Mouse (Mus musculus) megakaryocyte-erythroid progenitor cell, adult 5-6 weeks (primary cell): ENCODE measurements around the gene Smad1. TPM values are rescaled to one million over a fixed set of nuclear protein-coding genes. Genes with fewer than 3 reads are reported as not detected.
"Not testable (repeated sequence)": the region's sequence is repeated elsewhere in the genome, so short reads cannot be mapped to it uniquely, and the experiment has no call there.

Experiments used
- ATAC-seq: replicated peaks from 2 replicates; pipeline ENCODE4 v1.8.0; 2016; ENCODE audit warnings: mild to moderate bottlenecking, inconsistent platforms; ENCODE audit not compliant: severe bottlenecking, poor library complexity, low FRiP score, low TSS enrichment
- total RNA-seq, 2 experiments: library from RNA; stranded (forward) in 1 of 2; stranded (reverse) in 1 of 2; fragments of 200-1000, 215-1000 nt in 1 of 2; fragments of >200 nt in 1 of 2; fragmentation: Nextera tagmentation in 1 of 2; gene quantifications; 2 replicates each; pipeline ENCODE4 v1.2.3; 2014 to 2017

Gene Smad1
- 4.2 and 5.1 TPM in 2 replicates for total RNA-seq (2014; fragmentation: Nextera tagmentation)
- total RNA-seq (2017), result 1.8 and 8.9 TPM in 2 replicates

- peak; percentile 84 for ATAC-seq
Observed at GRCm38 (mm10) chr8:79398994-79399650, at the start of gene Smad1. TSS of gene Smad1 (minus strand) at chr8:79399518.

GRCm38 (mm10) chr8:79447260-79447853 lies 48.0 kb upstream of the Smad1 start:
- ATAC-seq, result no peak

- 0 out of 2 replicates have a peak, but pooled peaks have one; percentile 10 for ATAC-seq
Observed at GRCm38 (mm10) chr8:79443460-79444098, 44.3 kb upstream of the Smad1 start.

GRCm38 (mm10) chr8:79433953-79434500 lies 34.7 kb upstream of the Smad1 start:
- no peak for ATAC-seq

- ATAC-seq, result no peak
Observed at GRCm38 (mm10) chr8:79414907-79415306, 15.6 kb upstream of the Smad1 start.

- ATAC-seq, result no peak
Observed at GRCm38 (mm10) chr8:79410501-79410900, 11.2 kb upstream of the Smad1 start.

- ATAC-seq, result not testable (repeated sequence)
Observed at GRCm38 (mm10) chr8:79407356-79407755, 8.0 kb upstream of the Smad1 start.

- ATAC-seq, result no peak
Observed at GRCm38 (mm10) chr8:79404895-79405557, 5.7 kb upstream of the Smad1 start.

- no peak for ATAC-seq
Observed at GRCm38 (mm10) chr8:79400671-79401070, 1.4 kb upstream of the Smad1 start.

- no peak for ATAC-seq
Observed at GRCm38 (mm10) chr8:79398251-79398981, 902 bp downstream of the Smad1 start.

GRCm38 (mm10) chr8:79397705-79398250 lies 1.5 kb downstream of the Smad1 start:
- ATAC-seq, result no peak

GRCm38 (mm10) chr8:79396911-79397310 lies 2.4 kb downstream of the Smad1 start:
- no peak for ATAC-seq

- ATAC-seq, result no peak
Observed at GRCm38 (mm10) chr8:79394009-79394408, 5.3 kb downstream of the Smad1 start.

- no peak for ATAC-seq
Observed at GRCm38 (mm10) chr8:79393215-79393614, 6.1 kb downstream of the Smad1 start.

GRCm38 (mm10) chr8:79392649-79393048 lies 6.7 kb downstream of the Smad1 start:
- ATAC-seq, result peak; percentile 65

- no peak for ATAC-seq
Observed at GRCm38 (mm10) chr8:79391454-79391853, 7.9 kb downstream of the Smad1 start.

- no peak for ATAC-seq
Observed at GRCm38 (mm10) chr8:79389074-79389786, 10.1 kb downstream of the Smad1 start.

- ATAC-seq, result no peak
Observed at GRCm38 (mm10) chr8:79386831-79387230, 12.5 kb downstream of the Smad1 start.
